Mouse (Mus musculus) ES-CJ7 (cell line): ENCODE results near the gene App.

Experiments used
- DNase-seq: peaks from one replicate; pipeline ENCODE4 v3.0.0; 2011; ENCODE audit warnings: low read depth, low spot score

App gene

DNA sequence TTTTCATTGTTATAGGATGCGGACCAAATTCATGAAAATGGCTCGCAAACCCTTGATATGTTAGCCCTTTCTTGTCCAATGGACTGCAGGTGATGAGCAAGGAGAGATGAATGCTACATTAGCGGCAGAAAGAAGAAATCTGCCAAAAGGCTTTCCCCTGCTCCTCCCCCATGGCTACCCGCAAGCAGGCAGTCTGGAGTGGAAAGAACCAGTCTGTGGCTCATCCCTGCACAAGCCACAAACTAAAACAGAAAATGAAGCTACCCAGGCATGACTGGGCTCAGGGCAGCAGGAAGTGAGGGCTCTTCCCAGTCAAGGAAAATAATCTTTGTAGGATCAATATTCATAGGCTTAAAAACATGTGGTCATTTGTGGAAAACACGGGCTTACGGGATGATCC lies 54.6 kb downstream of the App start:
- DNase-seq = no peak

- no peak for DNase-seq
Observed at GRCm38 (mm10) chr16:85117541-85117940, 56.0 kb downstream of the App start.

GRCm38 (mm10) chr16:85115837-85116236 lies 57.7 kb downstream of the App start:
- DNase-seq = no peak

DNA sequence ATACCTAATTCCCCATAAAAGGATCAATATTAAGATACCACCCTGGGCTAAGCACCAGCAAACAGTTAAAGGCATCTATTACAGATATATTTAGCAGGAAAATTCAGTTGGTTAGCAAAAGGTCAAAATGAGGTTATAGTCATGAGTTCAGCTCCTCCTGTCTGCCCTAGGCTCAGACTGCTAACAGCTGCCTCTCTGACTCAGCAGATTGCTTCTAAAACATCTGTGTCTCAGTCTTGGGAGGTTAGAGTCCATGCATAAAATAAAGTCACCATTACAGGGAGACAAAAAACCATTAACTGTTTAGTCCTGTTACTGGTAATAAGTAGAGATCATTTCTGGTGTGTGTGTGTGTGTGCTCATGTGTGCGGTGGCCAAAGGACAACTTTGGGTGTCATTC lies 58.8 kb downstream of the App start:
- no peak for DNase-seq

DNA sequence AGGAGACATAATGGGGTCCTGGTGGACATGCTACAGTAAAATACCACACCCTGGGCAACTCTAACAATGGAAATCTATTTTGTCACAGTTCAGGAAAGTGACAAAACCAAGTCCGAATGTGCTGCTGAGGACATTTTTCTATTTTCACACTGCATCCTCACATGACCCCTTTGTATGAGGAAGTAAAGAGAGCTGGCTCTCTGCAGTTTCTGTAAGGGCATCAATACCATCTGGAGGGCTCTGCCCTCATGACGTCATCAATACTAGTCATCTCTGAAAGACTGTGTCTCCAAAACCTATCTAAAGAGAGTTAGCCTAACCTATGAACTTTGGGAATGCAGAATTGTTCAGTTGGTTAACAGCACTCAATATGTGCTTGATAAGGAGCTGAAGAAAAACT lies 59.6 kb downstream of the App start:
- no peak for DNase-seq

- no peak for DNase-seq
Observed at GRCm38 (mm10) chr16:85112254-85112653, 61.3 kb downstream of the App start.

DNA sequence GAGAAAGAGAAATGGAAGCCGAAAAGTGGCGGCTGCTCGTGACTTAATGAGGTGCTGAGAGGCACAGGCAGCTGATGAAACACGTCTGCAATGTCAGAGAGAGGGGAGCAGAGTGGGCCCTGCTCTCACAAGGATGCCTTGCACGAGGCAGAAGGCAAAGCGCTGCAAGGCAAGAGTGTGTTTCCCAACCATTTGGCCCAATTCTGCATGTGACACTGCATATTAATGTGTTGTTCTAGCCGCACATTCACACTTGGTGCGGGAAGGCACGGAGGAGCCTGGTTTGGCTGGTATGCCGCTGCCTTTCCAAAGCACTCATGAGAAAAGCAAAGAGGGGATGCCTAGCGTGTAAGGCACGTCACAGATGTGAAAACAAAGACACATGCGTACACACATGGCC lies 63.1 kb downstream of the App start:
- no peak for DNase-seq

DNA sequence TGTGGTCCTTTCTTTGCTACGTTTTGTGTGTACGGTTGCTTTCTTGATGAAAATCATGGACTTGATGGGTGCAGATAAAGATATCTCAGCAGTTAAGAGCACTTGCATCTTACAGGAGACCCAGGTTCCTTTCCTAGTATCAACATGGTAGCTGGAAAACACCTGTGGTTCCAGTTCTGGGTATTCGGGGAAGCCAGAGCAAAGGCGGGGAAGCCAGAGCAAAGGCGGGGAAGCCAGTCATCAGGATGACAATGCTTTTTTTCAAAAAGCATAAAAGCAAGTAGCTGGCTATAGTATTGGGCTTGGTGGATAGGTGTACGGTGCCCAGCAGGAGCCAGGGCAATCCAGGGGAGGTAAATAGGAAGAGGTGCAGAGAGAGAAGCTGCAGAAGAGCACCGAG lies 65.1 kb downstream of the App start:
- DNase-seq = no peak

- no peak for DNase-seq
Observed at GRCm38 (mm10) chr16:85106644-85107323, 66.8 kb downstream of the App start.

DNA sequence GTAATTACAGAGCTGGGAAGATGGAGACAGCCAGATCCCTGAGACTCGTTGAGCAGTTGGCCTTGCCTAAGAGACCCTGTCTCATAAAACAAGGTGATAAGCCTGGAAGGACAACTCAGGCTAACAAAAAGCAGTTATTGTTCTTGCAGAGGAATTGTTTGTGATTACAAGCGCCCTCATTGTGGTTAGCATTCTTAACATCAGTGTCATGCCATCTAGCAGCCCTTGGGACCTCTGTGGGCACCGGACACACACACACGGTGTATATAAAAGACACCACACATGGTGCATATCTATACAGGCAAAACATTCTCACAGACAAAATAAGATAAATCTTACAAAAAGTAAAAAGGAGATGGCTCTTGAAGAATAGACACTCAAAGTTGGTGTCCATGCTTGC lies 68.0 kb downstream of the App start:
- DNase-seq = no peak

DNA sequence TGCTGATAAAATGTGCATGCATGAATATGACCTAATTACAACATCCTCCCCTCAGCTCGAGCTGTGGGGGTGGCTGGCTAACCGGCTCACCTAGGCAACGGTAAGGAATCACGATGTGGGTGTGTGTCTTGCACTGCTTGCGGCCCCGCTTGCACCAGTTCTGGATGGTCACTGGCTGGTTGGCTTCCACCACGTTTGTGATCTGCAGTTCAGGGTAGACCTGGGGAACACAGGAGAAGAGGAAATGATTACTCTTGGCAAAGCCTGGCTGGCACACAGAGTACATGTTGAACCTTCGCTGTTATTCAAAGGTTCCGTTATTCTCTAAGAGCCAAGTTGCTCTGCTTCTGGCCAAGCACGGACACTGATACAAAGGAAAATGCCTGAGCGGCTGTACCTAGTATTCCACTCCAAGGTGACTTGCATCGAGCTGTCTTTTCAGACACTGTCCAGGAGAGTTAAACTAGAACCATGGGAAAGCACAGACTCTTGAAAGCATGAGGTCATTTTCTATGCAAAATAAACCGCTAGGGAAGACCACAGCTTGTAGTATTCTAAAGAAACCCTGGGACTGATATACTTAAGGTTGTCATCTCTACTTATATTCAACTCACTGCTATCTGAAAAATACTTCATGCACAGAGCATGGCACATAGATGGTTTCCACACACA lies 70.3 kb downstream of the App start:
- DNase-seq = no peak

- no peak for DNase-seq
Observed at GRCm38 (mm10) chr16:85101544-85101943, 72.0 kb downstream of the App start.

DNA sequence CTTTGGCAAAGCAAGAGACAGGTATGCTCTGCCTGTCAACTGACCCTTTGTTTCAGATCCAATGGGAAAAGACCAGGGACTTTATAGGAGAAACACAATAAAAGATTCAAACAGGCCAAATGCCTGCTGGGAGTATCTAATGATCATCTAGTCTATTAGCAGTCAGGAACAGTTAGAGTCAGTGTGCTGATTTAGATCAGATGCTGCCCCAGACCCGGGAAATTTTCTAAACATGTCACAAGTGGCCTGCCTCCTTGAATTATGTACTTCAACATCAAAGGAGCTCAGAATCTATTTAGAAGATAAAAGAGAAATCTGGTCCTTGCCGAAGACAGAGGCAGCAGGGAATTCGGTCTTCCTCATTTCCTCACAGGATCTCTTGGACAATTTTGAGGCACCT lies 72.8 kb downstream of the App start:
- DNase-seq = no peak

DNA sequence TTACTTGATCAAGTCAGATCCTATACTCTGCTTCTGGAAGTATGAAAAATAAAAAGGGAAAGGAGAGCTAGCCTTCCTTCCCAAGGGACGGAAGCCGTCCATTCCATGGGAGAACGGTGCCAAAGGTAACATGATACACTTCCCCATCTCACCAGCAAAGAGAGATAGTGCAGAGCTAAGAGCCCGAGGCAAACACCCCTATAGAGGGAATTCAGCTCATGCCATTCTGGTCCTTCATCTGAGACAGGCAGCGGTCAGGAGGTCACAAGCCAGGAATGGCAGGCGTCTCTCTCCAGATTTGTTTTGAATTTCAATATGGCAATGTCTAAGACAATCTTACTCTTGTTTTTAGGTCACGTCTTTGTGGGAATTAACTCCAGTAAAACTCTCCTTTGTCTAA lies 74.1 kb downstream of the App start:
- DNase-seq = no peak

DNA sequence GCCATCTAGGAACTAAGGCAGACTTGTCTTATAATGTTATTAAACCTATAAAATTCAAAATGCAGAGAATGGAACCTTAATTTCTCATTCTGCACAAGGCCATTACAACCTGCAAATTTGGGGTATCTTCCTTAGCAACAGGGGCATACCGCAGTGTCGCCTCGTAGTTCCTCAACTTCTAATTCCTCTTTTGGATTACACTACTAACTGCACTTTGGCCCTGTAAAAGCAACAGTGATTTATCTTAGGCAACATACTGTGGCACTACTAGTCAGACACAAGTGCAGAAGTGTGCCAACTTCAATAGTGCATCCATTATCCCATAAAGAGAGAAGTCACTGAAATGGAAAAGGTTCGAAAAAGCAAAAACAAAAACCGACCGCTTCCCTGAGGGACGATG lies 74.5 kb downstream of the App start:
- no peak for DNase-seq

DNA sequence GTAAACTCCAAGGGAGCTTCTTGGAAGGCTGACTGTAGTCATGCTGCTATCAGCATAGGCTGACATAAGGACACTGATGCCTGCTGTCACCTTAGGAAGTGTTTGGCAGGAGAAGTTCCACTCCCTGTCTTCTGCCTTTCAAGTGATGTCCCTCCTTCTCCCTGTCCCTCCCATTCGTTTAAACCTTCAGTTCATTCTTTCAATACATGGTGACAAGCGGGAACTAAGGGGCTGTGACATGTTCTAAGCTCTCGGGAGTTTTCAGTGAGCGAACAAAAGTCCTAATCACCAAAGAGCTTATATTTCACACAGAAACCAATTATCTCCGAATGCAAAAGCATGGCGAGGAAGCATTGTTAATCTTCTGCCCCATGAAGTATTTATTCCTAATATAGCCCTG lies 77.2 kb downstream of the App start:
- DNase-seq = no peak

DNA sequence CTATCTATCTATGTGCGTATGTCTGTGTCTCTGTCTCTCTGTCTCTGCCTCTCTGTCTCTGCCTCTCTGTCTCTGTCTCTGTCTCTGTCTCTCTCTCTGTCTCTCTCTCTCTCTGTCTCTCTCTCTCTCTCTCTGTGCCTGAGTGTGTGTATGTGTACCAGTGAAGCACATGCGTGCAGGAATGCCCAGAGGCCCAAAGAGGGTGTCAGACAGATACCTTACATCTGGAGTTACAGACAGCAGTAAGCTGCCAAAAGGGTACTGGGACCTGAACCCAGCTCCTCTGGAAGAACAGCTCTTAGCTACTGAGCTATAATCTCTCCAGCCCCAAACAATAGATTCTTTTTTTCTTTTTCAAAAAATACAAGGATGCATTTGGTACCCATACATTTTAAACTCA lies 77.6 kb downstream of the App start:
- DNase-seq = no peak

GRCm38 (mm10) chr16:85092644-85093091 lies 80.9 kb downstream of the App start:
- DNase-seq = no peak

DNA sequence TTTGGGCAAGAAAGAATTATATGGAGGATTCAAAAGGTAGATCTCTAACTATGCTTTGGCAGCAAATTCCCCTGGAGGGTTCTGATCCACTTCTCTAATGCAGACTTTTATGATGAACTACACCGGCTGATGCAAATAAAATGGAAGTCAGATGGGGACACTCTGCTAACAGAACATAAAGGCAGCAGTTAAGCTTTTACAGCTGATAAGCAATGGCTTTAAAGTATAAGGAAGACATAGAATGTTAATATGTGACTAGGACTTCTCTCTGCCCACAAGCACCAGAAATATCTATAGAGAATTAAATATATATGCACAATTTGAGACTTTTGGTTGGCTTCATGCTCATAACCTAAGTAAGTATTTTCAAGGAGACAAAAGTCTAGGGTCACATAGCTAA lies 81.4 kb downstream of the App start:
- DNase-seq = no peak

DNA sequence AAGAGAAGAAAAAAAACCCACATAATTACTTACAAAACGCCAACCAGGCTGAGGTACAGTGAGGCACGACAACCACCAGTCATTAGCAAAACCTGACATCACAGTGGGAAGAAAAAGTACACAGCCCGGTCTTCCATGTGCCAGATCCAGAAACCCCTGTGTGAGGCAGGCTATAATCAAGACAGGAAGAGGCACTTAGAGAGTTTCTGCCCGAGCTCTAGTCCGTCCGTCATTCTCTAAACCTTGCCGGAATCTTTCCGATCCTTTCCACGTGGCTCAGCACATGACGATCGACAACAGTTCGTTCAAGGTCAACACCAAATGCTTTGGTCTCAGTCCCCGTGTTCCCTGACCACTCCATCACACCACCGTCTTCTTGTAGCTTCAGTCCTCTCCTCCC lies 82.6 kb downstream of the App start:
- DNase-seq = no peak

DNA sequence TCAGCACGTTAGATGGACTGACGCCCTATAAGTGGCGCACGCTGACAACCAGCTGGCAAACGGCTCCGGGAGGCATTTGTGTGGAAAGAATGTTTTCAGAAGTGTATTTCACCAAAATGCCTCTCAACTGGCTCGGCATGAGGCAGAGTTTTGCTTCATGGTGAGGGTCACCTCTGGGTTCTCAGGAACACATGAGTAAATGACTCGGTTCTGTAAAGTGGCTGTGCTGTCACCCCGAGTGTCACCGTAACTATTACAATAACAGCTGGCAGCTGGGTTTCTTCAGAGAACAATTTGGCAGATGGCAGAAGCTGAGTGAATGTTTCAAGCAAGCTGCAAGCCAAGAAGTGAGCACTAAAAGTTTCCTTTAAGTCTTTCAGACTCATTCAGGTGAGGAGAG lies 85.4 kb downstream of the App start:
- no peak for DNase-seq

GRCm38 (mm10) chr16:85086303-85086702 lies 87.3 kb downstream of the App start:
- peak; percentile 9 for DNase-seq

DNA sequence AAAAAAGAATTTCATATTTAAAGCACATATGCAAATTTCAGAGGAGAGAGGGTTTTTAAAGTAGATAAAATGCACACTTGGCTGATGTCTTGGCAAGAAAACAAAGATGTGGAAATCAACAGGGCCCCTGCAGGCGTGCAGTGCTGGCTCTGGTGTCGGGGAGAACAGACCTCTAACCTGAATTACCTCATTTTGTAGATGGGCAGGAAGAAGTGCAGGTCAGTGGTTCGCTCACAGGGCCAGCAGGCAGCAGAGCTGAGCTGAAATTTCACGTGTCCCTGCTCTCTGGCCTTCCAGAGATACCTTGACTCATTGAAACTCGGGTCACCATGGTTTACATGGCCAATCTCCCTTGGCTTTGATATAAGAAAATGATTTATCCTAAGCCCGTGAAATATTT lies 87.7 kb downstream of the App start:
- DNase-seq = no peak

DNA sequence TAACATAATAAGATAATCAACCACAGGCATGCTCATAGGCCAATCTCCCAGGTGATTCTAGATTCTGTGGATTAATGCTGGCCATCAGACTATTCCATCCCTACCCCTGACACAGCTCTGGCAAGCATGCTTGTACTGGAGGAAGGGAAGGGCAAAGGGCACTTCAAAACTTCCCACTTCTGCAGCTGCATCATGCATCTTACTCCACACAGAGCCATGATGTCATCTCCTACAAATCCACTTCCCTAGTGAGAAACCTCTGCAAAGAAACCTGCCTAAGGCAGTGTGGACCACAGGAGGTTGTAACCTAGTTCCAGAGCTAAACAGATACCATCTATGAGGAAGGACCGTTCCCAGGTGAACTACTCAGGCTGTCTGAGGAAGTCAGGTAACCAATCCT lies 89.4 kb downstream of the App start:
- DNase-seq = no peak
